14 mouse cellular contexts compared by ENCODE assay signal in genomic region chr7:117454789-117455548, GRCm38 (mm10).
"Had no signal": no experiment of that assay in that cellular context is flagged by ENCODE, and none has a peak within 500 bp of the region (broad histone marks: within the 10 kb centered on the region; RNA-seq: fewer than 3 reads in every experiment).

No protein-coding gene starts in this region.

- ATAC-seq: liver, postnatal 0 days; midbrain, embryonic 13.5 days had no signal

- H3K27ac ChIP-seq: limb, embryonic 12.5 days; liver, embryonic 13.5 days; lung, embryonic 15.5 days; macrophage; midbrain, embryonic 13.5 days; neural tube, embryonic 15.5 days had no signal

- DNase-seq: kidney, adult 8-10 months; kidney, postnatal 25 days; layer of hippocampus, postnatal 36 days; liver; liver, embryonic 13.5 days; liver, postnatal 0 days; lung, postnatal 14 days; right cerebral cortex, adult 18-20 months; thymus, adult 2 months had no signal

- H3K36me3 ChIP-seq: limb, embryonic 12.5 days; liver, embryonic 13.5 days; lung, embryonic 15.5 days; midbrain, embryonic 13.5 days; neural tube, embryonic 15.5 days had no signal

- H3K27me3 ChIP-seq: liver, embryonic 13.5 days; lung, embryonic 15.5 days; midbrain, embryonic 13.5 days; neural tube, embryonic 15.5 days had no signal

- H3K9ac ChIP-seq: limb, embryonic 12.5 days; liver, embryonic 13.5 days; liver, postnatal 0 days; lung, embryonic 15.5 days; midbrain, embryonic 13.5 days; neural tube, embryonic 15.5 days had no signal

- H3K4me1 ChIP-seq: liver, embryonic 13.5 days had no signal

- H3K4me3 ChIP-seq: limb, embryonic 12.5 days; liver, embryonic 13.5 days; lung, embryonic 15.5 days; midbrain, embryonic 13.5 days; neural tube, embryonic 15.5 days had no signal
